Mouse (Mus musculus) Muller cell, postnatal 12 days (primary cell): ENCODE results near the gene Trip12.
A peak's percentile ranks its signal among the peaks of the same experiment; 100 is the strongest.

Source experiments
- DNase-seq: peaks from one replicate; pipeline ENCODE4 v3.0.0-alpha.2; 2015; ENCODE audit errors: inconsistent ontology term

Gene Trip12

GRCm38 (mm10) chr1:84840018-84840664 lies at the start of gene Trip12:
Gene Trip12, minus strand, starts transcription at chr1:84840516.
- no peak for DNase-seq

GRCm38 (mm10) chr1:84890005-84890393 lies 49.7 kb upstream of the Trip12 start:
- DNase-seq: no peak

- DNase-seq: no peak
Measured at GRCm38 (mm10) chr1:84889330-84890004, 49.2 kb upstream of the Trip12 start.

- no peak for DNase-seq
Measured at GRCm38 (mm10) chr1:84885921-84886320, 45.6 kb upstream of the Trip12 start.

DNA sequence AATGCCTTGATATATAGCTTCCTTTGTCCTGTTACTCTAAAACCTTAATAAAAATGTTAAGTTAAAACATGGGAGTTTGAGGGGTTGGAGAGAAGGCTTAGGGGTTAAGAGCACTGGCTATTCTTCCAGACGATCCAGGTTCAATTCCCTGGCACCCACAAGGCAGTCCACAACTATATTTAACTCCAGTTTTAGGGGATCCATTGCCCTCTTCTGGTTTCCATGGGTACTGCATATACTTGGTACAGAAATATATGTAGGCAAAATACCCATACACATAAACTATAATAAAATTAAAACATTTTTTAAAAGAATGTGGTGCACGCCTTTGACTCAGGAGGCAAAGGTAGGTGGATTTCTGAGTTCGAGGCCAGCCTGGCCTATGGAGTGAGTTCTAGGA lies 44.9 kb upstream of the Trip12 start:
- no peak for DNase-seq

- DNase-seq: no peak
Measured at GRCm38 (mm10) chr1:84883889-84884288, 43.6 kb upstream of the Trip12 start.

- no peak for DNase-seq
Measured at GRCm38 (mm10) chr1:84882937-84883336, 42.6 kb upstream of the Trip12 start.

DNA sequence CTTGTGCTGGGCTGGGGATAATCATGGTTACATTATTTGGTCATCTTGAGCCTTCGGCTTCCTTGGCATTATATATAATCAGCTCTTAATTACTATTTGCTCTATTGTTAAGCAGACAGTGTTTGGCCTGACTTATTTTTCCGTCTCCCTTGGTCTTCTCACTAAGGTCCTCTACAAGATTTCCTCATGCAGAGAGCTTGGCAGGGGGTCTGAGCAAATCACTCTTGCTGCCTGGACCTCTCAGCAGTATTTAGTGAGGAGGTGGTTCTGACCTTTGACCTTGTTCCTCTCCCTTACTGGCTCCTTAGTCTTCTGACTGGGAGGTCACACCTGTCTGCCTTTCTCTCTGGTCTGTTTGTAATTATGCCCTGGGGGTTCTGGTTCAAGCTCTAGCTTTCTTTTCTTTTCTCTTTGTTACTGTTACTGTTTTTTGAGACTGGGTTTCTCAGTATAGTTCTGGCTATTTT lies 41.8 kb upstream of the Trip12 start:
- no peak for DNase-seq

DNA sequence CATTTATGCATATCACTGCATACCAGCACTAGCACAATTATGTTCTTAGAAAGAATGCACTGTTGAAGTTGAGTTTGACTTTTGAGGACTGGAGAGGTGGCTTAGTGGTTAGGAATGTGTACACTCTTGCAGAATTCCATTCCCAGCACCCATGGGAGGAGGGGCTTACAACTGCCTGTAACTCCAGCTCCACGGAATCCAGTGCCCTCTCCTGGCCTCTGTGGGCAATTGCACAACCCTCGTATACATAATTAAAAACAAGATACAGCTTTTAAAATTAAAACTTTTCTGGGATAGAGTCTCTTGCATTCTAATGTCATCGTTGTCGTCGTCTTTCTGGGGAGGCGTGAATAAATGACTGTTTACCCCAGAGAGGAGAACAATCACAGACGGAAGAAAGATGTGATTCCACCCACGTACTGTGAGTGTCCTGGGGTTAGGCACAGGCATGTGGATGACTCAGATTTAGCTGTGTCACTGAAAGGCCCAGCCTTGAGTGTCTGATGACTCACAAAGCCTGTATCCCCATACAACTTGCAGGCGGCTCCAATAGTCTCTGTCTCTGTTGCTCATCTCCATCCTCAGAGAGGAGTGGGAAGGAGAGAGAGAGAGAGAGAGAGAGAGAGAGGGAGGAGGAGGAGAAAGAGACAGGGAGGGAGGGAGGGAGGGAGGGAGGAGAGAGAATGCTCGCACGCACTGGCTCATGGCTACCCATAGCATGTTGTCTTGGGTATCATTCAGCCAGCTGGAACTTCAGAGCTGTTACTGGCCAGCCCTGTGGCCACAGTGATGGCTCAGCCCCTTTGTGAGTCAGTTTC lies 41.1 kb upstream of the Trip12 start:
- DNase-seq: peak; percentile 91

- no peak for DNase-seq
Measured at GRCm38 (mm10) chr1:84879571-84880120, 39.3 kb upstream of the Trip12 start.

- no peak for DNase-seq
Measured at GRCm38 (mm10) chr1:84877590-84877989, 37.3 kb upstream of the Trip12 start.

- DNase-seq: no peak
Measured at GRCm38 (mm10) chr1:84872939-84873338, 32.6 kb upstream of the Trip12 start.

DNA sequence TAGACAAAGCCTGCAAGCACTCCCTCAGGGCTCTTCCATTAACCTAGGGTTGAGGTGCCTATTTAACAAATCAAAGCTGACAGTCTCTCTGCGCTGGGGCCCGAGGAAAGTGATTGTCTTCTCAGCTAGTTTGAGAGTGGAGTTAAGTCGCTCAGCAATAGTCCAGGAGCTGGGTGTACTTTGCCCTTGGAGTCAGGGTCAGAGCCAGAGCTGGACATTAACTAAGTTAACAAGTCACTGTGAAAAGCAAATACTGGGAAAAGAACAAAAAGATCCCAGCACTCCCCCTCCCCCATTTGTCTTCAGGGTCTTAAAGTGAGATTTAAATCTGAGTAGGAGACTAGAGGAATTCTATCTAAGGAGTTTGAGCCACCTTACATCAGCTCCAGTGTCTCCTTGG lies 31.8 kb upstream of the Trip12 start:
- DNase-seq: no peak

DNA sequence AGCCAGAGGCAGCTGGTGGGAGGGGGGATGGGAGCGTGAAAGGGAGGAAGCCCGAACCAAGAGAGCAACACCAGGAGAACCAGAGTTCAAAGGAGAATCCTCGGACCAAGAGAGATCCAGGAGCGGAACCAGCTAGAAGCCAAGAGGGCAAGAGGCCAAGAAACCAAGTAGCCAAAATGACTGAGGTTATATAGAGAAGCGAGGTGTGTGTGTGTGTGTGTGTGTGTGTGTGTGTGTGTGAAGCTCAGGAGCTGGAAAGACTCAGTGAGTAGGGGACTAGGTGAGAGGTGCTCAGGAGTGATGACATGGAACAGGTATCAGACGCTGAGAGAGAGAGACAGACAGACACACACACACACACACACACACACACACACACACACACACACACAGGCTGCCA lies 30.8 kb upstream of the Trip12 start:
- no peak for DNase-seq

DNA sequence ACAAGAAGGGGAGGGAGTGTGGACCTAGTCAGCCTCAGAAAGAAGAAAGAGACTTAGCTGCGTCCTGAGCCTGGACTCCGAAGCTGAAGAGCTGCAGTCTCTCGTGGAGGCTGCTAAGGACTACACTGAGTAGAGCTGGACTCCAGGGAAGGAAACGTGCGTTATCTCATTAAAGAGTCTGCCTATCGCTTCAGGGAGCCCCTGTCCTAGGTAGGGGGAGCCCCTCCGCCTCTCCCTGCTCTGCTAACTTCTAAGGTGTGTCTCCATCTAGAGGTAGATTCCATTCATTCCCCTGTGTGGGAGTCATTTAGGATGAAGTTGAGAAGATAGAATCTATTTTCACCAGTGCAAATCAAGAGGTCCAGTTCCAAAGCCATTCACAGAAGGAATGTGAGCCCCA lies 29.2 kb upstream of the Trip12 start:
- DNase-seq: no peak

DNA sequence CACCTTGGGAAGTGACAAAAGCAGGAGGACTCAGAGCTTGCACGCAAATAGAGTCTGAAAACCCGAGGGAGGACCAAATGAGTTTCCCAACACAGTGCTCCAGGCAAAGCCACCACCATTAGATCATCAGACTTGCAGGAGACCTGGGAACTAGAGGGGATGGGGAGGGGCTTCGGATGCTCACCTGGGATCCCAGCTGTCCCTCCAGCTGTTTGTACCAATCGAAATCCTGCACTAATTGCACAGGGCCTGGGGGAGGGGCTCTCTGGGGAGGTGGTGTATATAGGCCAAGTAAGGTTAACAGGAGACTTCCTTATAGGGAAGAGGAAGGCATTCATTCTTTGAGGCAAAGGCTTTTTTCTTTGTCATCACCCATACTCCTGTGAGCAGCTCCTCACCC lies 28.5 kb upstream of the Trip12 start:
- DNase-seq: no peak

GRCm38 (mm10) chr1:84868311-84868710 lies 28.0 kb upstream of the Trip12 start:
- DNase-seq: no peak

GRCm38 (mm10) chr1:84866706-84867230 lies 26.5 kb upstream of the Trip12 start:
- DNase-seq: no peak

DNA sequence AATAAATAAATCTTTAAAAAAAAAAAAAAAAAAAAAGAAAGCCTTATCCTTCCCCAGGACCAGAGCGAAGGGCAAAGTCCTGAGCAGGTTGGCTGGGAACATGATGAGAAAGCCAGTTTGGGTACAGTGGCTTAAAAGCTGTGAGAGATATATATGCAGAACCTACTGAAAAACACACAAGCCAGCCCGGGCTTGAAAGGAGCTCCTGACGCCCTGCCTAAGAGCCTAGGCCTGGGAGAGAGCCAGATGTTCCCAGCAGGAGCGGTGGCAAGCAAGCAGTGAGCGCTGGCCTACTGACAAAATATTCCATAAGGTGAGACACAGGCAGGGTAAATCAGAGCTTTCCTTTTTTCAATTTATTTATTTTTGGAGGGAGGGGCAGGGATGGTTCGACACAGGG lies 25.9 kb upstream of the Trip12 start:
- no peak for DNase-seq

DNA sequence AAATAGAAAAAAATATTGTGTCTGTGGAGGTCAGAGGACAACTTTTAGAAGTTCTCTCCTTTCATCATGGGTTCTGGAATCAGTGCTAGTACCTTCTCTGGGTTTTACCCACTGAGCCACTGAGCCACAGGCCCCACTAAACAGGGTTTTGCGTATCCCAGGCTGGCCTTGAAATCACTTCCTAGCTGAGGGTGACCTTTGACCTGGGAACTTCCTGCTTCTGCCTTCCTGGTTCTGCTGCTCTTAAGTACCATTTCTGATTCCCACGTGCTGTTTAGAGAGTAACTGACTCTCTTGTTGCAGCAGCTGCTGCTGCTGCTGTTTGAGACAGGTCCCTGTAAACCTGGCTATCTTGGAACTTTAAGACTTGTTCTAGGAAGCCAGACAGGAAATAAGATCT lies 24.3 kb upstream of the Trip12 start:
- DNase-seq: no peak

GRCm38 (mm10) chr1:84861255-84861630 lies 20.9 kb upstream of the Trip12 start:
- no peak for DNase-seq
